Mouse (Mus musculus) fat pad, adult 2 months (tissue): Measurements from ENCODE around the gene Abcb4.
"Not testable (repeated sequence)": the region's sequence is repeated elsewhere in the genome, so short reads cannot be mapped to it uniquely, and the experiment has no call there.

Experiments
- DNase-seq: peaks from one replicate; pipeline ENCODE4 v3.0.0-alpha.2; 2011; ENCODE audit warnings: low read depth, low spot score; ENCODE audit errors: extremely low read depth

The Abcb4 gene

DNA sequence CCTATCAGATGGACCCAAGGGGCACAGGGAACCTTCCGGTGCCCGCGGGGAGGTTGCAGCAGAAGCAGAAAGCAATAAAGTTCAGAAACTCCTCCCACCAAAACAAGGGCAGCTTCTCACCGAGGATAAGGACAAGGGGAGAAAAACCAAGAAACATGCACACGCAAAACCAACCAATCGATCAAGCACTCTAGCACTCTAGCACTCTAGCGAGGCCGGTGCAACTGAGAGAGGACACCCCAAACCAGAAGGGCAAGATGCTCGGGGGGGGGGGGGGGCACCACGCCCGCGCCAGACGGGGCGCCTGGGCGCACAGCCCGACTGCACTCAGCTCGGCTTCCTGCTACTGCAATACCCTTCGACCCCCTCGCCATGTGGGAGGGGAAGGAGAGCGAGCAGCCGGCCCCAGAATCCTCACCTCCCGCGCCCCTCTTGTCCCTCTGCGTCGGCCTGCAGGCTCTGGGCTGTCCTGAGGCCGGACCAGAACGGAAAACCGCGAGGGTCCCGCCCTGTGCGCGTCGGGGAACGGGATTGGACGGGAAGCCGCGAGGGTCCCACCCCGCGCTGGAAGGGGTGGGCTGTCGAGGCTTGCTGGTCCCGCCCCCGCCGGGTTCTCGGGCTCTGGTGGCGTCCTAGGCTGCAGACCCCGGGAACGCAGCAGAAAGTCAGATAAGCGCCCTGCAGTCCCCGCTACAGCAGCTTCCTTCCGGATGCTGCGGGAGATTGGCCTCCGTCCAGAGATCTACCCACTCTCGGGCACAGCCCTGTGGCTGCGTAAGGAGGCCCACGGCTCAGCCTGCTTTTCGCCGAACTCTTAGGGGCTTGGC, 103.4 kb downstream of the Abcb4 start, which contains the start of gene Crot:
Crot (minus strand) TSS at position 639 of the 827 bp plus-strand sequence.
- no peak for DNase-seq

DNA sequence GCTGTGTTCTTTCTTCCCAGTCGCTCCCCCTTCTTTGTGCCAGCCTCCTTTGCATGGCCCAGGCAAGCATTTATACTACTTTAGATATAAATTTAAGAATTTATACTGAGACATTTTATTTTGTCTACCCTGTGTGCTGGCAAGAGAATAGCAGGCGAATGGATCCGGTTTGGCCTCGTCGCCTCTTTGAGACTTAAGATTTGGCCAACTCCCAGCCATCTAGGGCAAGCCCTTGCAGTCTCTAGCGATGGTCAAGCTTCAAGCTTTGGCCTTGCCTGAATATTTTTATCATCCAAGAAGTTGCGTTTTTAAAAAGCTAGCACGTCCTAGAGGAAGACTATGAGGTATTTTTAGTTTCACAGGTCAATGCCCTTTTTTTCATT, 104.0 kb downstream of the Abcb4 start:
- DNase-seq, result no peak

DNA sequence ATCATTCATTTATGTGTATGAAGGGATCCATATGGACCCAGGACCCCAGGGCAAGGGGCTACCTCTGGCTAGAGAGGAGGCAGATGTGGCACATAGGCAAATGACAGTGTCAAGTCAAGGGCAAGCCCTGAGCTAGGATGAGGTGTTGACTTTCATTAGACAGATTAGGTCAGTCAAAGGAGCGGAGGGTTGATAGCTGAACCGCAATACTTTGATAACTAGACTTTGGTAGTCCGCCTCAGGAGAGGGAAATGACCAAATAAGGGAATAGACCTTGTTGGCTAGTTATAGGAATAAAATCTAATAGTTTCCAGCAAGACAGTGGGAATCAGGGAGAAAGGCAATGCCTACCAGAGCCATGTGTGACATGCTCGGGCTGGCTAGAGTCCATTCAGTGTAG, 105.6 kb downstream of the Abcb4 start:
- no peak for DNase-seq

GRCm38 (mm10) chr5:9000006-9000405, 106.5 kb downstream of the Abcb4 start:
- DNase-seq, result not testable (repeated sequence)

DNA sequence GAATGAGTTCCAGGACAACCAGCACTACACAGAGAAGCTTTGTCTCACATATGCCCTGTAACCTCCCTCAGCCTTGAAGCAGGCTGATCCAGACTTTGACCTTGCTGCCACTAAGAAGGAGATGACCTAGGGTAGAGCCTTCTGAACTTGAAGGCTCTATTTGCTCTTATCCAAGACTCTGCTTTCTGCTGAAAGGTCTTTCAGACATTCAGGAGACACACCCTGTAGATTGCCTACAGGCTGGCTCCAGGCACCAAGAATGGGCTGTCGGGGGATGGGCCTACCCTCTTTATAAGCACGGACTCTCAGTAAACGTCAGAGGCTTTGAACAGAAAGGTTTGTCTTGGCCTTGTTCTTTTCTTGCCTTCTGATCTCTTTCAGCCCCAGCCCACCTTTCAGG, 113.1 kb downstream of the Abcb4 start:
- not testable (repeated sequence) for DNase-seq
